Mouse (Mus musculus) spleen, adult 2 months (tissue): Measurements from ENCODE around the gene Tchp. TPM values are rescaled to one million over a fixed set of nuclear protein-coding genes. Genes with fewer than 3 reads are reported as not detected.

Source experiments
- DNase-seq, 2 experiments: peaks; one replicate each; pipeline versions ENCODE4 v3.0.0 to v3.0.0-alpha.2; 2012 to 2021; ENCODE audit warnings: low spot score in 2 of 2, low read depth in 1 of 2
- H3K27ac ChIP-seq: fragments of 200-500 bp; 2 replicates; pipeline ENCODE4 v1.5.1; 2012; ENCODE audit warnings: low read length, inconsistent platforms; ENCODE audit not compliant: insufficient read depth
- H3K27me3 ChIP-seq: fragments of 200-500 bp; 2 replicates; pipeline ENCODE4 v1.6.1; 2012; ENCODE audit warnings: mild to moderate bottlenecking, moderate library complexity, low read length, inconsistent platforms; ENCODE audit not compliant: control insufficient read depth, insufficient read depth
- H3K36me3 ChIP-seq: fragments of 200-500 bp; 2 replicates; pipeline ENCODE4 v1.6.1; 2012; ENCODE audit warnings: mild to moderate bottlenecking, low read length, inconsistent platforms; ENCODE audit not compliant: control insufficient read depth, insufficient read depth
- H3K4me1 ChIP-seq: fragments of 200-500 bp; 2 replicates; pipeline ENCODE4 v1.6.1; 2011; ENCODE audit warnings: inconsistent platforms; ENCODE audit not compliant: control insufficient read depth, insufficient read depth, insufficient read length
- H3K4me3 ChIP-seq: fragments of 200-500 bp; 2 replicates; pipeline ENCODE4 v1.5.1; 2011; ENCODE audit warnings: mild to moderate bottlenecking, inconsistent platforms; ENCODE audit not compliant: insufficient read depth, insufficient read length; ENCODE audit errors: extremely low read depth
- CTCF ChIP-seq: fragments of 200-500 bp; IDR thresholded peaks from 2 replicates; pipeline ENCODE4 v1.5.1; 2011; ENCODE audit warnings: mild to moderate bottlenecking, inconsistent platforms; ENCODE audit not compliant: insufficient read depth, insufficient read length, insufficient replicate concordance; ENCODE audit errors: extremely low read depth
- POLR2A ChIP-seq: fragments of 200-500 bp; IDR thresholded peaks from 2 replicates; pipeline ENCODE4 v1.6.1; 2011; ENCODE audit warnings: low read depth, low read length, inconsistent platforms
- WGBS: fragments of 180-500 bp; shearing (Covaris S2); methylation state at CpG from one replicate; pipeline ENCODE4 v1.1.7; 2018; 5-methylcytosine and 5-hydroxymethylcytosine counted together
- polyA plus RNA-seq: library from polyadenylated mRNA; depleted of rRNA; stranded (reverse); fragments of >200 nt; gene quantifications from 2 replicates; pipeline ENCODE4 v1.2.3, GENCODE M21; 2012

The Tchp gene
- polyA plus RNA-seq, 1 experiment: 14.1 TPM

DNA sequence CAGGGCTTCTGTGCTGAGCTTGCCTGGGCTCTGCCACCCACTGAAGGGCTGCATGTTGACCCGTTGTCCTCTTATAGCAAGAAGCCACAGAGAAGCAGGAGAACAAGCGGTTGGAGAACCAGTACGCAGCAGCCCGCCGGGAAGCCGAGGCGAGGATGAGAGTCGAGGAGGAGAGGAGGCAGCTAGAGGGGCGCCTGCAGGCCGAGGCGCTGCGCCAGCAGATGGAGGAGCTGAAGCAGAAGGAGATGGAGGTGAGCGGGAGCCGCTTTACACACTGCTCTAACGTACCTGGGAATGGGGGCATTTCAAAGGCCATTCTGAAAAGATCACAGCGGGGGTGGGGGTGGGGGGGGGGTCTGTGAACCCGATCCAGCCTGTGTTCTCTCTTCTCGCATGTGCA is 7.0 kb downstream of the Tchp start:
- 96% methylated on average over 18 of the region's 18 CpGs for WGBS

GRCm38 (mm10) chr5:114717292-114717691 is 9.7 kb downstream of the Tchp start:
- Histone ChIP-seq H3K27ac (no peak overlapping the region), H3K4me1 (no peaks in the 10 kb centered on the region), H3K36me3 (peaks cover 18% of the 10 kb centered on the region), H3K27me3 (no peaks in the 10 kb centered on the region), H3K4me3 (no peak overlapping the region)
- no peak for DNase-seq
- 93% methylated on average over 12 of the region's 12 CpGs for WGBS
- TF ChIP-seq POLR2A: no peak
- TF ChIP-seq CTCF: no peak

More for the DNA sequence above, 7.0 kb downstream of the Tchp start:
- TF ChIP-seq POLR2A: no peak
- no peaks in the 10 kb centered on the region for H3K4me1 ChIP-seq
- no peak overlapping the region for H3K4me3 ChIP-seq
- H3K27me3 ChIP-seq: no peaks in the 10 kb centered on the region
- no peak for DNase-seq
- no peak overlapping the region for H3K27ac ChIP-seq
- H3K36me3 ChIP-seq: peaks cover 16% of the 10 kb centered on the region

DNA sequence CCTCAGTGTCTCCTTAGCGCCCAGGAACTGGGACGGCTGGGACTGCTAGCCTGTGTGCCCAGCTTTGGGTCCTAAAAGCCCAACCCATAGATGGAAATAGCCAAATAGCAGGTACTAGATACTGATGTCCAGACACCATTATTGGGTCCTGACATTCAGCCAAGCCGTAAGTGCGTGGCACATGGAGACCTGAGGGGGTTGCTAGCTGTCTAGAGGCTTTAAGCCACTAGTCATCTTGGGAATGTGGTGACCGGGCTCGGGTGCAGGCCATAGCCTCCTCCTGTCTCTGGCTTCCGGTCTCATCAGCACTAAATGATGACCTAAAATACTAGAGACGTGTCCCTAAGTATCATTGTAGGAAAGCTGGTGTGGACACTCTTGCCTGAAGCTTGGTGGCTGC is 10.4 kb downstream of the Tchp start:
- peaks cover 18% of the 10 kb centered on the region for H3K36me3 ChIP-seq
- no peak overlapping the region for H3K4me3 ChIP-seq
- WGBS: 92% methylated on average over 8 of the region's 8 CpGs
- DNase-seq: no peak
- TF ChIP-seq POLR2A (no peak), CTCF (no peak)
- H3K27me3 ChIP-seq: no peaks in the 10 kb centered on the region
- no peak overlapping the region for H3K27ac ChIP-seq
- no peaks in the 10 kb centered on the region for H3K4me1 ChIP-seq

GRCm38 (mm10) chr5:114718483-114718882 is 10.9 kb downstream of the Tchp start:
- H3K4me1 ChIP-seq: no peaks in the 10 kb centered on the region
- H3K27ac ChIP-seq: no peak overlapping the region
- peaks cover 18% of the 10 kb centered on the region for H3K36me3 ChIP-seq
- DNase-seq: no peak
- 90% methylated on average over 13 of the region's 13 CpGs for WGBS
- H3K27me3 ChIP-seq: no peaks in the 10 kb centered on the region
- H3K4me3 ChIP-seq: no peak overlapping the region
- TF ChIP-seq CTCF (no peak), POLR2A (no peak)

DNA sequence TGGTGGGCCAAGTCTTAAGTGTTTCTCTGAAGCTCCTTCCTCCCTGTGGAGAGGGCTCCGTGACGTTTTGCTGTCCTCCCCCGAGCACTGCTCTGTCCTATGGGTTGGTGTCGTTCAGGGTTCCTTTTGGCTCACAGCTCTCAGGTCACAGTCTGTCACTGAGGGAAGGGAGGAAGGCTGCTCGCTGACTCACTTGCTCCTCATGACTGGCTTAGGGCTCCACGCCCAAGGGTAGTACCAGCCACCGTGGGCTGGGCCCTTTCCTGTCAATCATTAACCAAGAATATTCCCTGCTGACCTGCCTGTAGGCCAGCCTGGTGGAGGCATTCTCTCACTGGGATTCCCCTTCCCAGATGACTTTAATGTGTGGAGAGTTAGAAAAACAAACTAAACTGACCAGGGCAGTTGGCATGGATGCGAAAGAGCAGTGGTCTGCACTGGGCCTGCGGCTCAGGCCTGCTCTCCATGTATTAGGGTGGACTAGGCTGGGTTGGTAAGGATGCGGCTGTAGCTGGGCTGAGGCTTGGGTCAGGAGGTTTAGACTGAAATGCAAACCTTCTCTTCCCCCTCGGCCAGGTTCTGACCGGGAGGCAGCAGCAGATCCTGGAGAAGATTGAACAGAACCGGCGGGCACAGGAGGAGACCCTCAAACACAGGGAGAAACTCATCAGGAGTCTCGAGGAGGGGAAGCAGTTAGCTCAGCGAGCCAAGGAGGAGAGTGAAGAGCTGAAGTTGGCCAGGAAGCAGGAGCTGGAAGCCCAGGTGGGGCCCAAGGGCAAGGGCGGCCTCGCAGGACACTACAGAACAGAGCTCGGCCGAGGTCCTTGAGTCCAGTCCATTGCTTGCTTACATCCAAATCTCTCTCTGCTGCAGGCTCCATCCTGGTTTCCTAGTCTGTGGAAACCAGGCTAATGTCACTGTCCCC is 11.7 kb downstream of the Tchp start:
- DNase-seq: no peak
- Histone ChIP-seq H3K4me1 (no peaks in the 10 kb centered on the region), H3K4me3 (no peak overlapping the region), H3K36me3 (peaks cover 18% of the 10 kb centered on the region), H3K27ac (no peak overlapping the region), H3K27me3 (no peaks in the 10 kb centered on the region)
- TF ChIP-seq POLR2A: no peak
- no peak for TF ChIP-seq CTCF
- 92% methylated on average over 20 of the region's 20 CpGs for WGBS

DNA sequence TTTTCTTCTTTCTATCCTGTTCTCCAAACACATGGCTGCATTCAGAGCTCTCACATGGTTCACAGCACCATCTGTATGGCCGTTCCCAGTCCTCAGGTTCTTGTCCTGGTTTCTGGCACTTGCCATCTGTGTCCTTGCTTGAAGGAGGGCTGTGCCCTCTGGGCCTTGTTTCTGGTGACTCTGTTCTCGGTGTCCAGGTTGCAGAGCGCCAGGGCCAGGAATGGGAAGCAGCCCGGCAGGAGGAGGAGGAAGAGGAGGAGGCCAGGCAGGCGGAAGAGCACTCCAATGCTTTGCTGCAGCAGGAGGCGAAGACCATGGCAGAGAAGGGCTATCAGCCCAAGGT is 12.3 kb downstream of the Tchp start:
- no peak for DNase-seq
- Histone ChIP-seq H3K27ac (no peak overlapping the region), H3K36me3 (peaks cover 12% of the 10 kb centered on the region), H3K4me3 (no peak overlapping the region), H3K4me1 (no peaks in the 10 kb centered on the region), H3K27me3 (no peaks in the 10 kb centered on the region)
- TF ChIP-seq CTCF (no peak), POLR2A (no peak)
- 96% methylated on average over 6 of the region's 6 CpGs for WGBS

DNA sequence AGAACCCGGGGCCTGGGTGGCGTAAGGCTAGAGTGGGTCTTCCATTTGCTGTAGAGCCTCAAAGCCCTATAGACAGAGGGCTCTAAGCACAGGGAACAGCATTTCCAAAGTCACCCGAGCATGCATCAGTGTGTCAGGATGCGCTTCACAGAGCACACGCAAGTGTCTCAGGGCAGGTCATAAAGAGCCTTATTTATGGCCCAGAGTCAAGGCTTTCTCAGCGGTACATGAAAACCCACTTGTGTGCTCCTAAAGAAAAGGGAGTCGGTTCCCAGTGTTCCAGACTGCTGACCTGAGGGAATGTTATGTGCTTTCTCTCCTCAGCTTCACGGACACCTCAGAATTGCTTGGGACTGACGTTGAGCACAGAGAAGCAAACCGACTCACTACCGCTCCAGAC is 13.2 kb downstream of the Tchp start:
- no peaks in the 10 kb centered on the region for H3K4me1 ChIP-seq
- DNase-seq: no peak
- H3K27ac ChIP-seq: no peak overlapping the region
- H3K27me3 ChIP-seq: no peaks in the 10 kb centered on the region
- peaks cover 15% of the 10 kb centered on the region for H3K36me3 ChIP-seq
- 91% methylated on average over 11 of the region's 11 CpGs for WGBS
- no peak overlapping the region for H3K4me3 ChIP-seq
- no peak for TF ChIP-seq CTCF
- TF ChIP-seq POLR2A: no peak
